Mouse (Mus musculus): ENCODE data around the gene Sit1. TPM values are rescaled to one million over a fixed set of nuclear protein-coding genes. Genes with fewer than 3 reads are reported as not detected.
"Not testable (repeated sequence)": the region's sequence is repeated elsewhere in the genome, so short reads cannot be mapped to it uniquely, and the experiment has no call there.

Gene Sit1
- total RNA-seq, 4 experiments from 2014 or later = 0.48 TPM; not detected in 3

DNA sequence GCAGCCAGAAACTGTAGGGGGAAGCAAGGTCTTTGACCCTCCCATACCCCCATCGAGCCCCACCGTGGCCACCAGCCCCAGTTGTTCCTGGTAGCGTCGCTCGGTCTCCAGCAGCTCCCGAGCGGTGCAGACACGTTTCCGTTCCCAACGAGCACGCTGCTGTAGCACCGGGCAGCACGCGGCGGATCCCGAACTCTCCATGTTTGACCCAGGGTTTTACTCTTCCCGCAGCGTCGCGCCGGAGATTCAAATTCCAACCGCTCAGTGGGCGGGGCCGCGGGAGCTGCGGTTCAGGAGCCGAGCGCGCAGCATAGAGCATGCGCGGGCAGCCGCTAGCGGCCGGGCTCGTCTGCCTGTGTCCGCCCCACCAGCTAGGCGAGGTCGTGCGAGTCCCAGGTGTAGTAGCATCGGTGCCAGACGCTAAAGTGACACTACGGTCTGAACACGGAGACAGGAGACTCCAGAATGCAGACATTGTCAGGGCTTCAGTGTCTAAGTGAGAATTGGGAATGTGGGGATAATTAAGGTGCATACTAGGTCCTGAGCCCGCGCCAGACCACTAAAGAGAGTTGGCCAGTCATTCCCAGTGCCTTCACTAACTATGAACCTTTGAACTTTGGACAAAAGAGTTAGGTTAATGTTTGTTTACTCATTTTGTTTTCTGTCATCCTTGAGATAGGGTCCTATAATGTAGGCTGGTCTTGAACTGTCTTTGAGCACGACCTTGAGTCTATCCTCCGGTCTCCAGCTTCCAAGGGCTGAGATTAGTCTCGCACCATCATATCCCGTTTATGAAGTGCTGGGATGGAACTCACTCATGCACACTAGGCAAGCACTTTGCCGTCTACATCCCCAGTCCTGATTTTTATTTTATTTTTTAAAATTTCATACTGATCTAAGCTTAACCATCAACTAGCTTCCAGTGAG is 16.1 kb upstream of the Sit1 start, which contains the start of gene Arhgef39:
Gene Arhgef39, minus strand, starts transcription at position 289 of the 927 bp plus-strand sequence.
- DNase-seq = peak; percentile 72

DNA sequence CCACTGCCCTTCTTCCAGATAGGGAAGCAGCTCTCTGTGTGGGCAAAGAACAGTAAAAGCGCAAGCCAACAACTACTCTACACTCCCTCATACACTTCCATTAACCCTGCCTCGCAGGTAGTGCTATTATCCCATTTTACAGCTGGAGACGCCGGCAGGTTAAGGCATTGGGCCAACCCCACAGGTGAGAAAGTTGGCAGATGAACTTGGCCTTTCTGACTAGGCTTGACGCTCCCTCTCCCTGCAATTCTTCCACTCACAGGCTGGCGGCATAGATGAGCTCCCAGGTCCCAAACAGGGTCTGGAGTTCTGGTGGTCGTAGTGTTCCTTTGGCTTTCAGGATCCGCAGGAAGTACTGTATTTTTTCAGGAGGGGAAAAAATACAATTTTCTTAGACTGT is 15.4 kb upstream of the Sit1 start:
- DNase-seq = no peak

DNA sequence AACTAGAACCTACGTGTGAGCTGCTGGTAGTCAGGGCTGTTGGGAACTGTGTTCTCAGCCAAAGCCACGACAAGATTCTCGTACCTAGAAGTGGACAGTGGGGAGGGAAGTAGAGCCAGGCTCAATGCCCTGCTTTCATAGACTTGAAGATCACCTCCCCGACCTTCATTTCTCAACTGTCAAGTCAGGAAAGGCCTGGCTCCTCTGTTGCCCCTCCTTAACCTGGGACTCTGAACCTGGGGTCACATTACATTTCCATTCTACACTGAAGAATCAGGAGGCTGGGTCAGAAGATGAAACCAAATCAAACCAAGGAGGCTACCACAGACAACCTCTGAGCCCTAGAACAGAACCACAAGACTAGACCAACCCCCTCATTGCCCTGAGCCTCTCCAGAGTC is 14.4 kb upstream of the Sit1 start:
- DNase-seq = no peak

DNA sequence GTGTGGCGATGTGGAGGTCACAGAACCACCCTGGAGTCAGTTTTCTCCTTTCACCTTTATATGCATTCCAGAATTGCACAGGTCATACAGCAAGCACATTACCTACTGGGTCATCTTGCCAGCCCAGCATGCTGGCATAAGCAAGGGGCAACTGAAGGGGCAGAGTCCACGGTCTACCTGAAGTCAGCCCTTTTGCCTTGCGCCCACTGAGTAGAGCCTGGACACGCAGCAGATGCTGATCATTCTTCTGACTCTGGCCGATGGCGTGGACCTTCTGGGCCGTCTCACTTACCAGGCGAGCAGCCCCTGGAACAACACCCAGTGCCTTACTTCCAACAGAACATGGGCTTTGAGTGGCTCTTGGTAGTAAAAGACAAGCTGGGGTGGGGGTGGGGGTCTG is 13.9 kb upstream of the Sit1 start:
- DNase-seq = no peak

DNA sequence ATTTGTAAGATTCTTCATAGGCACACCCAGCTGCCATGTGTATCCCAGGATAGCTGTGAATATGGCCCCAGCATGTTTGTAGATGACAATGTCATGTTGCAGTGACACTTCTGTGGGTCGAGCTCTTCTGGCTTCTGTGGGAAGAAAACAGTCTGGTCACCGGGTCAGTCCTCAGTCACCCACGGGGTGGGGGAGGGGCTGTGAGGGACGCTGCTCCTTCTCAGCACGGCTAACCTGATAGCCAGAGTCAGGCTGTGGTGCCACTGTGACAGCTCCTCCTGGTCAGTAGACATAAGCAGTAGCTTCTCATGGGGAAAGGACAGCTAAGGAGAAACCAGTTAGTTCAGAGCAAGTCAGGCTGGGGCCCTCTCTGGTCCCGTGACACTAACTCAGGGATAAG is 13.1 kb upstream of the Sit1 start:
- no peak for DNase-seq

DNA sequence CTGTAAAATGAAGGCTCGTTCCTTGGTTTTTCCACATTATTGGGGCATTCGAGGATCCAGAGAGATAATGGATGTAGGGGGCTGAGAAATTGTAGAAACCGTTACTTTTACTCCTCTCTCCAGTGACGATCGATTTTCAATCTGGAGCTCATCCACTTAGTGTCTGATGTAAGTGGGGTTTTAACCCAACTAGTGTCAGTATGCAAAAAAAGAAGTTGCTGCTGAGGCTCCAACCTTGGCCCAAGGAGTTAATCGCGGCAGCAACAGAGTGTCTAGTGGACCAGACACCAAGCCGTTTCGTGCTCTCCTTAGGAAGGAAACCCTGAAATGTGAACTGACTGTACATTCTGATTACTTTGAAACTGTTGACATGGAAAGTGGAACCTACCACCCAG is 10.3 kb upstream of the Sit1 start:
- DNase-seq = no peak

DNA sequence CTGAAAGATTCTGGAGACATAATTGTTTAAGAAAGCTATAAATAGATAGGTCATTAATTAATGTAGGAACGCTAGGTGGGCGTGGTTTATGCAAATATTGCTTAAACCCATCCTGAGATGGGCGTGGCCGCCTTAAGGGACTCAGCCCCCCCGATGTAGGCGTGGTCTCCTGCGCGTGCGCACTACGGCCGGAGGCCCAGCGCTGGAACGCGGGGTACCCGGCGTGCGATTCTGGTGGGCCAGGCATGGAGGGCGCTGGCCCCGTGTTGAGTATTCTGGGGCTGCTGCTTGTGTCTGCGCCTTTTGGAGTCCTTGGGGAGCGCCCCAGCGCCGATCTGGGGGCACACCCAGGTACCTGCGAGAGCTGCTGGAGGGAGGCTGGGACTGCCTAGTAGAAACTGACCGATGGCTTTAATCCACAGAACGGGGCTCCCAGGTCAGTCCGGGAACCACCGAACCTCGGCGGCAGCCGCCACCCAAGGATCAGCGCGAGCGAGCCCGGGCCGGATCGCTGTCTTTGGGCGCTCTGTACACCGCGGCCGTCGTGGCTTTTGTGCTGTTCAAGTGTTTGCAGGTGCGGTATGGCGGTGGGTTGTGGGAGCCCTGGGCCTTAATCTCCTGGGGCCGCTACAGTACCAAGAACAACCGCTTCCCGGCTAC is 9.8 kb upstream of the Sit1 start:
- DNase-seq = peak; percentile 93

DNA sequence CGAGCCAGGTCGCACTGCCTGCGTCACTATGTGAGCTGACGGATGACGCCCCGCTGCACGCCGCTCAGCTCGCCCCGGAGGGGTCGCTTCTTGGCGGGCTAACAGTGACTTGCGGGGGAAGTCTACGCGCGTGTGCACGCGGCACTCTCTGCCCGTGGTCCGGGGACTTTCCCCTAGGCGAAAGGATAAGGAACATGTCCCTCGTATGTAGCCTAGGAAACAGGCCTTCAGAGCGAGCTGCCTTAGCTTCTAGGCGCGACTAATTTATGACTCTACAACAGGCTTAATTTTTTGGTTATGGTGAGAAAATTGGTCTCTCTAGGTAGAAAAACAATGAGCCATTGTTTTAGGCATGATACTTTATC is 9.3 kb upstream of the Sit1 start, which contains the start of gene Ccdc107:
Gene Ccdc107, plus strand, starts transcription at position 80 of the 365 bp plus-strand sequence.
- peak; percentile 97 for DNase-seq

DNA sequence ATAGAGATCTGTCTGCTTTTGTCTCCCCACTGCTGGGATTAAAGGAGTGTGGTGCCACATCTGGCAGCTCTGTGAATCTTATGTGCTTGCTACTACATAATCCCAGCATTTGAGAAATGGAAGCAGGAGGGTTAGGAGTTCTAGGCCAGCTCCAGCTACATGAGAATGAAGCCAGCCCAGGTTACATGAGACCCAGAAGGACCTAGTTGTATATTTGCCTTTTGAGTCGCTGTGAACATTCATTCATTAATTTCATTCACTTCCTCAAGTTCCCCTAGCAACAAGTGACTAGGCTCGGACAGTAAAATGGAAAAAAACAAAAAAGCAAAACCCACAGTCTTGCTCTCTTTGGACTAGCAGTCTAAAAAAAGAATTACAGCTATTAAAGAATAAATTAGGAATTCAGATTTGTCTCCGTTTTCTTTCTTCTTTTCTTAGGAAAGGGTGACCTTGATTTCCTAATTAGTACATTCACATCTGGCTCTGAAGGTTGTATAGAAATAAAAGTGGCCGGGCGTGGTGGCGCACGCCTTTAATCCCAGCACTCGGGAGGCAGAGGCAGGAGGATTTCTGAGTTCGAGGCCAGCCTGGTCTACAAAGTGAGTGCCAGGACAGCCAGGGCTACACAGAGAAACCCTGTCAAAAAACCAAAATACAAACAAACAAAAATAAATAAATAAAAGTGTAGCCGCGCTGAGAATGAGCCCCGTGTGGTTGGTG is 8.7 kb upstream of the Sit1 start:
- no peak for DNase-seq

DNA sequence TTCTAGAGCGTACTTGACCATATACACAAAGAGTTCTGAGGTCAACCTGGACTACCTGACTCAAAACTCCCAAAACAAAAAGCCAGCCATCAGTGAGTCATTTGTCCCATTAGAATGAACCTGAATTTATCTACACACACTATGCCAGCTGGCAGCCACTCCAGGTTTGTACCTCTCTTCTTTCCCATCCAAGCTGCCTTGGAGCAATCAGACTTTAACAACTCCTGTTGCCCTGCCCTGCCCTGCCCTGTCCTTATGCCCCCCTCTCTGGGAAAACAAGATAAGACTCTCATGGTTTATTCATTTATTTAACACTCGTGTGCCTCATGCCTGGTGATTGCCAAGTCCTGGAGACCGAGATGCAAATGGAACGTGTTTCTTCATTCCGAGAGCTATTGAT is 7.3 kb upstream of the Sit1 start:
- no peak for DNase-seq

DNA sequence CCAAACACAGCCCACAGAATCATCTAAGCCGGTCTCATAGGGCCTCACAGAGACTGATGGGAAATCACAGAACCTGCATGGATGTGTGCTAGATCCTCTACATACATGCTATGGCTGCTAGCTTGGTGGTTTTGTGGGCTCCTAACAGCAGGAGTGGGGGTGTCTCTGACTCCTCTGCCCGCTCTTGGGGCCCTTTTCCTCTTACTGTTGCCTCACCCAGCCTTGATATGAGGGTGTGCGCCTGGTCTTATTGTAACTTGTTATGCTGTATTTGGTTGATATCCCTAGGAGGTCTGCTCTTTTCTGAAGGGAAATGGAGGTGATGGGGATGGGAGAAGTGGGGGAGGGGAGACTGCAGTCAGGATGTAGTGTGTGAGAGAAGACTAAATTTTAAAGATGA is 6.1 kb upstream of the Sit1 start:
- no peak for DNase-seq

DNA sequence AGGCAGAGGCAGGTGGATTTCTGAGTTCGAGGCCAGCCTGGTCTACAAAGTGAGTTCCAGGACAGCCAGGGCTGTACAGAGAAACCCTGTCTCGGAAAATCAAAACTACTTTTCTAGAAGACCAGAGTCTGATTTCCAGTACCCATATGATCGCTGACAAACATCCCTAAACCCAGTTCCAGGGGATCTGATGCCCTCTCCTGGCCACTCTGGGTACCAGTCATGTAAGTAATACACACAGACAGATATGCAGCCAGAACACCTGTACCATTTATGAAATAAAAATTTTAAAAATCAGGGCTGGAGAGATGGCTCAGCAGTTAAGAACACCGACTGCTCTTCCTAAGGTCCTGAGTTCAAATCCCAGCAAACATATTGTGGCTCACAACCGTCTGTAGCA is 2.1 kb upstream of the Sit1 start:
- DNase-seq = not testable (repeated sequence)

DNA sequence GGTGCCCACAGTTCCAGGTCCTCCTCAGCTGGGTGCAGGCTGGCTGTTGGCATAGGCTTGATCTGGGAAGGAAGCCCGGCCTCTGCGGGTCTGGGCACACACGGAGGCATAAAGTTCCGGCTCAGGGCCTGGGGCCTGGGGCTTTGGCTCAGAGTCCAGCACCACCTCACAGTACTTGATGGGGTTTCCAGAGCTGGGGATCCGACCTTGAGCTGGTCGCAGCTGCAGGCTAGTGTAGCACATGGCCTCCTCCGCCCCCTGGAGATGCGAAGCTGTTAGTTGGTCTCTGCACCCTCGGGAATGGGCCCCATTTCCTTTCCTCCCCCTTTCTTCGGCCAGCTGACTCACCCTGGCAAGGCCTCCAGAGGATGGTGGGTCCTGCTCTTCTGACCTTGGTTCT is 943 bp downstream of the Sit1 start:
- DNase-seq = no peak

DNA sequence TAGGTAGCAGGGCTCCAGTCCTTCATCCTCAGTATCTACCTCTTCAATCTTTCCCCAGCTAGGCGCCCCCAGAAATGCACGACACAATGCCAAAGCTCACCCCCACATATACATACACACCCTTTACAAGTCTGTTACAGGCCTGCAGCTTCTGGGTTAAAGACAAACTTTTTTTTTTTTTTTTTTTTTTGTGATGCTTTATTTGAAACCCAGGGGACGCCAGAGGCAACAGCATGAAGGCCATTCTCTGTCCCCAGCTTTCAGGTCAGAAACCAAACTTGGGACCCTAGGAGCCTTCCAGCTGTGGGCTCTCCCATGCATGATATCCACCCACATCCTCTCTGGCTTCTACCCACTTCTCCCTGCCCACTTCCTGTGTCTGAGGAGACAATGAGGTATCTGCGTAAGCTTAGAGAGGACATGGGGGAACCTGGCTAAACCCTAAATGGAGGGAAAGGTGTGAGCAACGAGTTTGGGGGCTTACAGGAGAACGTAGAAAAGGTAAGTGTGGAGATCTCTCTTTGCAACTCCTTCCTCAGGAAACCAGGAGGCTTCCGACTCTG is 1.6 kb downstream of the Sit1 start:
- no peak for DNase-seq

DNA sequence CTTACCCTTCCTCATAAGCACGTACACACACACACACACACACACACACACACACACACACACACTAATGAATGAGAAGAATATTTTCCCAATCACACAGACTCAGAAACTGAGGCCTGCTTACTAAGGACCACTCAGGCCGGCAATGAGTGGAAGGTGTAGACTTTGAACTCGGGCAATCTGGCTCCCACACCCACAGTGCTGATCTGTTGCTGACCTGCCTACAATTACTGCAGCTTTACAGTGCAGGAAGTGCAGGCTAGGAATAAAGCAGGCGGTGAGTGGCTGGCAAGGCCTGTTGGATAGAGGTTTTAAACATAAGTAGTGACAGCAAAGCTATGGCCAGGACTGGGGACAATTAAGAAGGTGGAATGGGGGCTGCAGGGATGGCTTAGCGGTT is 2.5 kb downstream of the Sit1 start:
- no peak for DNase-seq

DNA sequence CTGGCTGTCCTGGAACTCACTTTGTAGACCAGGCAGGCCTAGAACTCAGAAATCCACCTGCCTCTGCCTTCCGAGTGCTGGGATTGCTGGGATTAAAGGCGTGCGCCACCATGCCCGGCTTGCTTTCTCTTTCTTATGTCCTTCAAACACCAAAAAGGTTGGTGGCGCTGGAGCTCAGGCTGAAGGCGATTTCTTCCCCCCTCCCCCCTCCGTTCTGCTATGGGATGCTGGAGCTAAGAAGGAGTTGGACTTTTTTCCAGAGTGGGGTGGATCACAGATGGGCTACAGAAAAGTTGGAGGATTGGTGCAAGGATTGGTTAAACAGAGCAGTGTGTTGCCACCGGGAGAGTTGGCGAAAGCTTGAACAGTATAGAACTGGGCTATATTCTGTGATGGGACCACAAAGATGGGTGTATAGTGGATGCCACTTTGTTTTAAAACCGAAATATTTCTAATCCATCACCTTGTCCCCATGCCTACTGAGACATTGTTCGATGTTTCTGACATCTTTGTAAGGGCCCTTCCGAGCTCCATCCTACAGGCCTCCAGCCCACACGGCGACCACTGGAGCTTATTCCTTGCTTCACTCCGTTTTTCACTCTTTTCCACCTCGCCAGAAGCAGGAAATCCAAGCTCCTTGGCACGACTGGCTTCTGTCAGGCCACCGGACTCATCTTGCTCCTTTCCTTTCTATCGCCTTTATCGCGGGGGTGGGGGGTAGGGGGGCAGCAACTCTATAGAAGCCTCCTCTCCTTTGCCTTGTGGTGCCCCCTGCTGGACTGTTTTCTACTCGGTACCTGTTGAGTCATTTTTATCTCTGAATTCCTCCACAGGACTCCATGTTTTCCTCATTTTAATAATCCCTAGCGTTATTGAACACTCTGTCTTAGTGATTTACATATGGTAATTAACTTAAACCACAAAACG is 4.4 kb downstream of the Sit1 start:
- DNase-seq = no peak

DNA sequence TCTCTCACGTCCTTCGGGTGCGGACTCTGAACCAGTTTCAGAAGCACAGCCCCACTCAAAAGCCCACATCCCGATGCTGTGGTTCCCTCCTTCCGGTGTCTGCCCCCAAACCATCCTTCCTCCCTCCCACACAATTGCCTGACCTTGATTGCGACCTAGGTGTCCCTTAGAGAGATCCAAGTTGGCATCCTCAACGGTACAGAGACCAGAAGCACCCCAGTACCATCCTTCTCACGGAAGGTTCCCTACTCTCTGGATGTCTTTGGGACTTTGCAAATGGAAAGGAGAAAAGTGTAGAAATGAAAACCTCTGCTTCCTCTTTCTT is 5.0 kb downstream of the Sit1 start:
- DNase-seq = no peak

DNA sequence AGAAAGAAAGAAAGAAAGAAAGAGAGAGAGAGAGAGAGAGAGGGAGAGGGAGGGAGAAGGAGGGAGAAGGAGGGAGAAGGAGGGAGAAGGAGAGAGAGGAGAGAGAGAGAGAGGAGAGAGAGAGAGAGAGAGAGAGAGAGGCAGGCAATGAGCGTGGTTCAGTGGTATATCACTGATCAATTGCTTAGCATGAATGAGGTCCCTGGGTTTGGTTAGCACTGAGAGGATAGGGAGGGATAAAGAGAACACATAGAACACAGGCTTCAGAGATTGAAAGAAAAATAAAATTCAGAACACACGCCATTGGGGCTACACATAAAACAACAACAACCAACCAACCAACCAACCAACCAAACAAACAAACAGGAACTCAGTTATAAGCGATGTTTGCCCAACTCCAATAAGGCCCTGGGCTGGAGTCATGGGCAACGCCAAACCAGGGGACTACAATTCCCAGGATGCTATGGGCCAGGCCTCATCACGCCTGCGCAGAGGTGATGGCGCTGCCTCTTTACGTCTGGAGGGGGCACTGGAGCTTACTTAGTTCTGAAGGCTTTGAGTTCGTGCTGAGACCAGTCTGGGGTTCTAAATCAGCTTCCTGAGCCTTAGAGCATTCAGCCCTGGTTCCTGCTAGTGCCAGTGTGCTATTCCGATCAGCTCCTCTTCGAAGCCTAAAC is 5.5 kb downstream of the Sit1 start:
- DNase-seq = peak; percentile 83

DNA sequence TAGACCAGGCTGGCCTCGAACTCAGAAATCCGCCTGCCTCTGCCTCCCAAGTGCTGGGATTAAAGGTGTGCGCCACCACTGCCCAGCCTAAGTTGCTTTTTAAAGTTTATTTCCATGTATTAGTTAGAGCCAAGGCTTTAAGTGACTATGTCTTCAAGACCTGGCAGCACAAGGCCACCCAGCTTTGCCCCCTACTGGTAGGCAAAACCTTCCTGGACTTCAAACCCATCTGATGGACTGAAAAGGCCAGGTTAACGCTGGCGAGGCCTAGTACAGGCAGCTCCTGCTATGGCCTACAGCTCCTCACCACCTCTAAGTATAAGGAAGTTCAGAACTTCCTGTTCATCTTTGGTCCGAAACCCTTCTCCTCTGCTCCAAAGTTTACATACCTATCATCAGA is 6.9 kb downstream of the Sit1 start:
- no peak for DNase-seq

DNA sequence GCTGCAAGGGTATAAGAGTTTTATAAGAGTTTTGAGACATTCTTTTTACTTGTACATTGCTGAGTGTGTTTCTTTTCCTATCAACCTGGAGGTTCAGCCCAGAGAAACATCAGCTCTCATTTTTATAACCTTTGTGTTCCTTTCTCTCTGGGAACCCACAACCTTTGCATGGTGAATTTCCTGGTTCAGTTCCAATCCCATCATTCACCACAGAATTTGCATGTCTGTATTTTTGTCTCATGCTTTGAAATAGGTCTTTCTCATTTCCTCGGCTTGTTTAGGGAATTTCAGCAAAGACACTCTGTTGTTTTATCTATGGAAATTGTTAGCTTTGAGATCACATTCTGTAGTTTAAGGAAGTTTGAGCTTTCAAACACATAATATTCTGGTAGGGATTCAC is 9.9 kb downstream of the Sit1 start:
- DNase-seq = no peak

DNA sequence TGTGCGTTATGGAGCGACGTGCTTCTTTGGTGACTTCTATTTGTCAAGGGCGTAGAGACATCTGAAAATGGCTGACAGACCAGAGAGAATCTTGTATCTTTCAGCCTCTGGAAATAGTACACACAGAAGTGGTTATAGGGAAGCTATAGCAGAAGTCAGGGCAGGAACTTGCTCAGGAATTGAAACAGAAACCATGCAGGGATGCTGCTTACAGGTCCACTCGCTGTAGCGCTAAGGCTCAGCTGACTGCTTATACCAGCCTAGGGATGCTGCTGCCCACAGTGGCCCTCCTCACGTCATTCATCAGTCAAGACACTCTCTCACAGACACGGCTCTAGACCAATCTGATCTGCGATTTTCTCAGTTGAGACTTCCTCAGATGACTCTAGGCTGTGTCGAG is 13.2 kb downstream of the Sit1 start:
- no peak for DNase-seq
